Mouse (Mus musculus): ENCODE results near the gene Copz2. TPM values are rescaled to one million over a fixed set of nuclear protein-coding genes. Genes with fewer than 3 reads are reported as not detected.

The Copz2 gene
- total and polyA plus RNA-seq, 3 experiments: 0.35 to 4.1 (median 0.99) TPM

DNA sequence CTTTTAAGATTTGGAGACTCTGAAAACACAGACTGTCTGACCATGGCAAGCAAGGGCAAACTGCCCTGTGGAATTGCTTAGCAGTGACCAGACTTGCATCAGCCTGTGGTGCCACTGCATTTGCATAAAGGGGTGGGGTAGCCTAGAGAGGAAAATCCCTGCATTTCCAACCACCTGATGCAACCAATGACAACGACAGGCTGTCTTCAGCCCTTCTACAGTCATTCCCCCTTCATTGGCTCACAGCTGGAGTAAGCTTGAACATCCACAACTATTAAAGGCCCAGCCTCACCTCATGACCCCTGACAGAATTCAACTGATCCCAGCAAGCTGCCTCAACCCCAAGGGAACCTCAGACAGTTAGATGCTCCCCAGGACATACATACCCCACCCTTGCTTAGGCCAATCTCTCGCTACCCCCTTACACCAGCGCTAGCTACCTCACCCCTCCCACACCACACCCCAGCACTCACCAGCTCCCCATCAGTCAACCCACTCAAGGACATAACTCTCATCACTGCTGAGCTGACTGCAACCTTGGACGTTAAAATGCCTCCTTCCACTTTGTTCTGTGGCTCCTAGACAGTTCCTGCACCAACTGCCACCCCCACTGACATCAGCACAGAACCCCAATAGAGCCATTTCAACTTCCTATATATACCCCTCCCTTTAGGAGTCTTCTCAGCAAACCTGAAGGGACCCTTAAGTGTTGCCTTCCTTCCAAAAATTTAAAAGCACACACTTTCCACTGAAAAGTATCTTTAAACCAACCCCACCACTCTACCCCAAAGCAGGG, 26.8 kb upstream of the Copz2 start (continued):
- TF ChIP-seq MXI1 (IDR thresholded peaks at IDR 0.05; ENCODE audit: low read depth, low read length): no peak; the same call in 1 of the 2 replicates

- in situ Hi-C loops (cut with MboI; ENCODE audit: low pct_ligation_motif_present, low pct_unique_long_range_greater_than_20kb, low sequenced_read_pairs): no loop called here
Measured at GRCm38 (mm10) chr11:96823471-96823837, 26.2 kb upstream of the Copz2 start.

GRCm38 (mm10) chr11:96823880-96824782, 25.5 kb upstream of the Copz2 start:
- Histone ChIP-seq H3K27ac (ENCODE audit: insufficient read depth, low read depth) (peak overlapping the region; percentile 99), H3K4me3 (replicated peaks in 1 of 3; ENCODE audit: low read depth in 2 of 3, low read length in 2 of 3, poor library complexity in 1 of 3) (peak overlapping the region; percentile 67 to 79 (median 74)), H3K9ac (ENCODE audit: insufficient read depth, low read depth) (peak overlapping the region; percentile 95), H3K4me2 (ENCODE audit: insufficient read depth, low read depth, poor library complexity, severe bottlenecking) (peak overlapping the region; percentile 91), H3K4me1 (ENCODE audit: control insufficient read depth in 1 of 2, insufficient read depth in 2 of 2) (peaks cover 29 to 69% of the 10 kb centered on the region in 2 experiments), H3K9me3 (replicated peaks; ENCODE audit: low read length) (no peaks in the 10 kb centered on the region), H3K36me3 (replicated peaks in 1 of 2; ENCODE audit: control insufficient read depth in 1 of 2, insufficient read depth in 1 of 2, low read length in 1 of 2) (peaks cover 46 to 63% of the 10 kb centered on the region in 2 experiments), H3K79me2 (replicated peaks; ENCODE audit: control insufficient read depth, extremely low read depth, insufficient read depth, poor library complexity, severe bottlenecking) (peaks cover 84% of the 10 kb centered on the region), H3K27me3 (replicated peaks) (no peaks in the 10 kb centered on the region)
- peak; percentile 99 for DNase-seq (ENCODE audit: extremely low read depth)
- in situ Hi-C loops (cut with MboI; ENCODE audit: low pct_ligation_motif_present, low pct_unique_long_range_greater_than_20kb, low sequenced_read_pairs): no loop called here
- dilution Hi-C loops (cut with MboI; ENCODE audit: extremely low pct_ligation_motif_present, extremely low pct_unique_long_range_greater_than_20kb, low sequenced_read_pairs): no loop called here
- TF ChIP-seq UBTF (IDR thresholded peaks at IDR 0.05; ENCODE audit: low read depth, low read length) (peak; percentile 74; the same call in 1 of the 2 replicates), MAZ (IDR thresholded peaks at IDR 0.05; ENCODE audit: low read depth, low read length) (peak; percentile 84), CHD2 (IDR thresholded peaks at IDR 0.05; ENCODE audit: low read length) (peak; percentile 92), KAT2A (IDR thresholded peaks at IDR 0.05; ENCODE audit: insufficient replicate concordance, low read length) (no peak), CTCF (conservative IDR thresholded peaks at IDR 0.05 in 1 of 2, IDR thresholded peaks at IDR 0.05 in 1 of 2; ENCODE audit: low read depth in 2 of 2, low read length in 2 of 2) (no peak), TBP (conservative IDR thresholded peaks at IDR 0.05; ENCODE audit: low read depth, low read length) (peak; percentile 67), IRF4 (IDR thresholded peaks at IDR 0.05; ENCODE audit: low read depth, low read length) (no peak), HCFC1 (IDR thresholded peaks at IDR 0.05; ENCODE audit: low read depth, low read length) (peak; percentile 56), ZC3H11A (IDR thresholded peaks at IDR 0.05; ENCODE audit: low read depth, low read length) (no peak), MAX (IDR thresholded peaks at IDR 0.05; ENCODE audit: low read length) (no peak), PAX5 (IDR thresholded peaks at IDR 0.05; ENCODE audit: low read length) (no peak), EP300 (IDR thresholded peaks at IDR 0.05; ENCODE audit: low read length) (no peak; the same call in 1 of the 2 replicates), ZMIZ1 (IDR thresholded peaks at IDR 0.05; ENCODE audit: low read depth, low read length) (no peak), USF2 (conservative IDR thresholded peaks at IDR 0.05; ENCODE audit: low read depth, low read length) (no peak), MXI1 (IDR thresholded peaks at IDR 0.05; ENCODE audit: low read depth, low read length) (peak; percentile 75), TCF12 (IDR thresholded peaks at IDR 0.05; ENCODE audit: low read depth, low read length) (peak; percentile 69), MAFK (IDR thresholded peaks at IDR 0.05; ENCODE audit: insufficient replicate concordance, low read length) (no peak), NRF1 (IDR thresholded peaks at IDR 0.05; ENCODE audit: low read depth, low read length) (peak; percentile 59), ETS1 (conservative IDR thresholded peaks at IDR 0.05; ENCODE audit: low read depth, low read length) (peak; percentile 63), MYC (IDR thresholded peaks at IDR 0.05; ENCODE audit: low read depth, low read length) (no peak), RAD21 (IDR thresholded peaks at IDR 0.05; ENCODE audit: low read depth, low read length) (no peak), USF1 (IDR thresholded peaks at IDR 0.05; ENCODE audit: low read depth, low read length) (no peak)

More at GRCm38 (mm10) chr11:96823471-96823837, 26.2 kb upstream of the Copz2 start:
- Histone ChIP-seq H3K4me3 (replicated peaks in 1 of 3; ENCODE audit: low read depth in 2 of 3, low read length in 2 of 3, poor library complexity in 1 of 3) (peak overlapping the region; percentile 67 to 79 (median 74)), H3K9me3 (replicated peaks; ENCODE audit: low read length) (no peaks in the 10 kb centered on the region), H3K27me3 (replicated peaks) (no peaks in the 10 kb centered on the region), H3K4me1 (ENCODE audit: control insufficient read depth in 1 of 2, insufficient read depth in 2 of 2) (peaks cover 33 to 76% of the 10 kb centered on the region in 2 experiments), H3K9ac (ENCODE audit: insufficient read depth, low read depth) (peak overlapping the region; percentile 95), H3K79me2 (replicated peaks; ENCODE audit: control insufficient read depth, extremely low read depth, insufficient read depth, poor library complexity, severe bottlenecking) (peaks cover 85% of the 10 kb centered on the region), H3K27ac (ENCODE audit: insufficient read depth, low read depth) (peak overlapping the region; percentile 99), H3K36me3 (replicated peaks in 1 of 2; ENCODE audit: control insufficient read depth in 1 of 2, insufficient read depth in 1 of 2, low read length in 1 of 2) (peaks cover 53 to 70% of the 10 kb centered on the region in 2 experiments), H3K4me2 (ENCODE audit: insufficient read depth, low read depth, poor library complexity, severe bottlenecking) (peak overlapping the region; percentile 35; the same call in 1 of the 2 replicates)
- TF ChIP-seq EP300 (IDR thresholded peaks at IDR 0.05; ENCODE audit: low read length): peak; percentile 1; the same call in 1 of the 2 replicates
- TF ChIP-seq RCOR1 (conservative IDR thresholded peaks at IDR 0.05; ENCODE audit: low read depth, low read length): 0 out of 2 replicates have a peak, but pooled peaks have one; percentile 21
- no peak for TF ChIP-seq E2F4 (IDR thresholded peaks at IDR 0.05; ENCODE audit: insufficient replicate concordance, low read depth, low read length)
- no peak for TF ChIP-seq TCF12 (IDR thresholded peaks at IDR 0.05; ENCODE audit: low read depth, low read length)
- TF ChIP-seq MAX (IDR thresholded peaks at IDR 0.05; ENCODE audit: low read length): peak; percentile 10; the same call in 1 of the 2 replicates
- peak; percentile 96; the same call in 1 of the 2 replicates for TF ChIP-seq CHD1 (IDR thresholded peaks at IDR 0.05; ENCODE audit: low read depth, low read length)
- peak; percentile 7; the same call in 1 of the 2 replicates for TF ChIP-seq MEF2A (IDR thresholded peaks at IDR 0.05; ENCODE audit: borderline replicate concordance, low read depth, low read length)
- no peak for TF ChIP-seq ZNF384 (IDR thresholded peaks at IDR 0.05; ENCODE audit: low read depth, low read length)
- TF ChIP-seq ETS1 (conservative IDR thresholded peaks at IDR 0.05; ENCODE audit: low read depth, low read length): no peak
- no peak for TF ChIP-seq KAT2A (IDR thresholded peaks at IDR 0.05; ENCODE audit: insufficient replicate concordance, low read length)
- dilution Hi-C loops (cut with MboI; ENCODE audit: extremely low pct_ligation_motif_present, extremely low pct_unique_long_range_greater_than_20kb, low sequenced_read_pairs): no loop called here
- no peak for DNase-seq (ENCODE audit: extremely low read depth)
